Mouse (Mus musculus) lung, postnatal 0 days (tissue): Measurements from ENCODE around the gene Arid1a.

Source experiments
- CTCF ChIP-seq: IDR thresholded peaks from 2 replicates; pipeline ENCODE4 v1.5.1; 2016; ENCODE audit warnings: antibody characterized with exemption, mild to moderate bottlenecking
- EP300 ChIP-seq: IDR thresholded peaks from 2 replicates; pipeline ENCODE4 v1.6.1; 2016; ENCODE audit warnings: antibody characterized with exemption, mild to moderate bottlenecking, control low read depth

- no peak for TF ChIP-seq CTCF
- TF ChIP-seq EP300, result no peak
Observed at GRCm38 (mm10) chr4:133752449-133753374, 3.9 kb downstream of the Arid1a start.
